Mouse (Mus musculus) kidney, postnatal 0 days (tissue): ENCODE data around the gene Capg. TPM values are rescaled to one million over a fixed set of nuclear protein-coding genes. Genes with fewer than 3 reads are reported as not detected.

Experiments used
- ATAC-seq: fragments of 200-750 bp; cut with Nextera tagmentation; replicated peaks from 2 replicates; pipeline ENCODE4 v1.8.0; 2017; ENCODE audit warnings: low read depth, moderate number of reproducible peaks, moderate TSS enrichment, moderate library complexity; ENCODE audit not compliant: low FRiP score
- DNase-seq: peaks from one replicate; pipeline ENCODE4 v3.0.0-alpha.2; 2016; ENCODE audit warnings: low spot score
- H3K27ac ChIP-seq: fragments of 300-500 bp; sonication (generic); 2 replicates; pipeline ENCODE4 v1.5.1; 2014; ENCODE audit warnings: mild to moderate bottlenecking
- H3K27me3 ChIP-seq: fragments of 300-500 bp; sonication (generic); 2 replicates; pipeline ENCODE4 v1.6.1; 2014; ENCODE audit warnings: low read length, mixed read lengths; ENCODE audit not compliant: insufficient read depth
- H3K36me3 ChIP-seq: fragments of 300-500 bp; sonication (generic); 2 replicates; pipeline ENCODE4 v1.6.1; 2014; ENCODE audit warnings: low read length, mixed read lengths; ENCODE audit not compliant: insufficient read depth
- H3K4me1 ChIP-seq: fragments of 300-500 bp; sonication (generic); replicated peaks from 2 replicates; pipeline ENCODE4 v1.6.1; 2014; ENCODE audit warnings: antibody characterized with exemption, low read length, mixed read lengths; ENCODE audit not compliant: insufficient read depth
- H3K4me2 ChIP-seq: fragments of 300-500 bp; sonication (generic); 2 replicates; pipeline ENCODE4 v1.6.1; 2014; ENCODE audit warnings: mild to moderate bottlenecking, low read length, moderate library complexity, mixed read lengths
- H3K4me3 ChIP-seq: fragments of 300-500 bp; sonication (generic); replicated peaks from 2 replicates; pipeline ENCODE4 v1.5.1; 2014; ENCODE audit warnings: low read depth, low read length
- H3K9ac ChIP-seq: fragments of 300-500 bp; sonication (generic); 2 replicates; pipeline ENCODE4 v1.6.1; 2014; ENCODE audit warnings: low read depth, low read length
- H3K9me3 ChIP-seq: fragments of 300-500 bp; sonication (generic); replicated peaks from 2 replicates; pipeline ENCODE4 v1.6.1; 2016; ENCODE audit warnings: low read length, inconsistent platforms, mixed read lengths
- CTCF ChIP-seq: IDR thresholded peaks from 2 replicates; pipeline ENCODE4 v1.5.1; 2016; ENCODE audit warnings: antibody characterized with exemption, low read depth, mild to moderate bottlenecking, moderate library complexity
- WGBS: fragments of 180-500 bp; shearing (Covaris S2); extraction: QIAGEN DNeasy Blood & Tissue Kit; methylation state at CpG from one replicate; pipeline ENCODE4 v1.1.7; 2014; 5-methylcytosine and 5-hydroxymethylcytosine counted together
- polyA plus RNA-seq: library from polyadenylated mRNA; unstranded; fragments of >200 nt; fragmentation: Nextera tagmentation; extraction: Ambion mirVana; gene quantifications from 2 replicates; pipeline ENCODE4 v1.2.1, GENCODE M21; 2015

The Capg gene
- polyA plus RNA-seq, 1 experiment from 2014 or later: 131 TPM

DNA sequence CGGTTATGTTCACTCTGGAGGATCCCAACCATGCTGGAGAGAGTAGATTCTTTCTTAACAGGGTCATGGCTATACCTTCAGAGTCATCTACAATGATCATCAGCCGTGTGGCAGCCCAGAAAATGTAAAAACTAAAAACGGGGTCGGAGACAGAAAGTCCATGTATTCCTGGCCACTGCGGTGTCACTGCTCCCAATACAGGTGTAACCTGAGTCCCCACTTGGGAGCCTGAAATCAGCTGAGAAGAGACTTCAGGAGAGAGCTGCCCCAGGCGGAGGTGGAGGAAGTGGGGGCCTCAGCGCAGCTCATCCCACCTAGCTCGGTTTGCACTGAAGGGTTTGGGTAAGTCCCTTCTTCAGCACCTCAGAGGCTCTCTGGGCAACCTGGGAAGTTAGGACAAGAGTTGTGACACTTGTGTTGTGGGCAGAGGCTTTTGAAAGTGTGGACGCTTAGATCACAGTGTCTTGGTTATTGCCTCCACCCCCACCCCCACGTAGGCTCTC, 6.1 kb upstream of the Capg start:
- 39% methylated on average over 10 of the region's 10 CpGs for WGBS
- Histone ChIP-seq H3K9ac (peak overlapping the region; percentile 57; the same call in 1 of the 2 replicates), H3K27me3 (no peaks in the 10 kb centered on the region), H3K36me3 (no peaks in the 10 kb centered on the region), H3K27ac (peak overlapping the region; percentile 65; the same call in 1 of the 2 replicates), H3K4me1 (peaks cover 12% of the 10 kb centered on the region), H3K4me3 (peak overlapping the region; percentile 47), H3K9me3 (no peaks in the 10 kb centered on the region), H3K4me2 (peak overlapping the region; percentile 75)
- no peak for TF ChIP-seq CTCF
- ATAC-seq: peak; percentile 2; the same call in 1 of the 2 replicates
- no peak for DNase-seq

GRCm38 (mm10) chr6:72538562-72539031, 5.6 kb upstream of the Capg start:
- no peaks in the 10 kb centered on the region for H3K9me3 ChIP-seq
- peak; percentile 95 for ATAC-seq
- H3K27me3 ChIP-seq: no peaks in the 10 kb centered on the region
- H3K36me3 ChIP-seq: no peaks in the 10 kb centered on the region
- DNase-seq: peak; percentile 95
- H3K4me2 ChIP-seq: peak overlapping the region; percentile 75
- peak; percentile 43; the same call in 1 of the 2 replicates for TF ChIP-seq CTCF
- H3K4me1 ChIP-seq: peaks cover 12% of the 10 kb centered on the region
- peak overlapping the region; percentile 47 for H3K4me3 ChIP-seq
- 2% methylated on average over 16 of the region's 16 CpGs for WGBS
- peak overlapping the region; percentile 57; the same call in 1 of the 2 replicates for H3K9ac ChIP-seq
- H3K27ac ChIP-seq: peak overlapping the region; percentile 65

DNA sequence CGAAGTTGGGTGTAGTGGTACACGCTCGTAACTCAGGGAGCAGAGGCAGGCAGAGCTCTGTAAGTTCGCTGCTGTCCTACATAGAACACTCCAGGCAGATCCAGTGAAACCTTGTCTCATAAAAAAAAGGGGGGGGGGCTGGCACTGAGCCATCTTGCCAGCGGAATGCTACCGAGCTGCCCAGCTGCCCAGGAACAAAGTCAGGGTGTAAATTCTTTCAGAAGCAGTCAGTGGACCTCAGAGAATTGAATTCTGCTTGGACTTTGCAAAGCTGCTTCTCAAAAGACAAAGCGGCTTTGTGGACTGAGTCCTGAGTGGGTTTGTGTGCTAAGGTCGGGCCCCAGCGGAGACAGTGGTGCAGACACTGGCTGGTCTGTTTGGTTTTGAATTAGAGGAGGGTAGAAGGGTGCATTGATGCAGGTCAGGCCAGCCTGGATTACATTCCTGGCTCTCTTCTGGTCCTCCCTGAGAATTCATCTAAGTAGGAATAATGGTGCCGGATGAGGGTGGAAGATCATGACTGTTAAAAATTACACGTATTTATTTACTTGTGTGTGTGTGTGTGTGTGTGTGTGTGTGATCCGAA, 833 bp upstream of the Capg start:
- H3K27me3 ChIP-seq: no peaks in the 10 kb centered on the region
- no peak for ATAC-seq
- no peak for TF ChIP-seq CTCF
- H3K4me2 ChIP-seq: no peak overlapping the region
- H3K4me1 ChIP-seq: peaks cover 13% of the 10 kb centered on the region
- H3K9ac ChIP-seq: no peak overlapping the region
- no peak for DNase-seq
- 63% methylated on average over 12 of the region's 12 CpGs for WGBS
- no peaks in the 10 kb centered on the region for H3K36me3 ChIP-seq
- H3K27ac ChIP-seq: peak overlapping the region; percentile 75
- no peaks in the 10 kb centered on the region for H3K9me3 ChIP-seq
- no peak overlapping the region for H3K4me3 ChIP-seq

DNA sequence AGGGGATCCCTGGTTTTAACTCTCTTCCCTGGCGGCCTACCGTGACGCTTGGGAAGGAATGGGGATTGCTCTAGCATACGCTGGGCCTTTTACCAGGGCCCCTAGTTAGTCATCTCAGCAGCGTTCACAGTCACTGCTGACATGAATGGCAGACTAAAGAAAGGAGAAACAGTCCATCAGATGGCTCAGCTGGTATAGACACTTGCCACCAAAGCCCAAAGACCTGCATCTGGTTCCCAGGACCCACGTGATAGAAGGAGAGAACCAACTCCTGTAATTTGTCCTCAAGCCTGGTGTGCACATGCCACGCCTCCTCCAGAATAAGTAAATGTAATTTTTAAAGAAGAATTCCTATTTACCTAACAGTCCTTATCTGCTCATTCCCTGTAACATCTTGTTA, 1.2 kb downstream of the Capg start:
- ATAC-seq: no peak
- H3K27ac ChIP-seq: no peak overlapping the region

DNA sequence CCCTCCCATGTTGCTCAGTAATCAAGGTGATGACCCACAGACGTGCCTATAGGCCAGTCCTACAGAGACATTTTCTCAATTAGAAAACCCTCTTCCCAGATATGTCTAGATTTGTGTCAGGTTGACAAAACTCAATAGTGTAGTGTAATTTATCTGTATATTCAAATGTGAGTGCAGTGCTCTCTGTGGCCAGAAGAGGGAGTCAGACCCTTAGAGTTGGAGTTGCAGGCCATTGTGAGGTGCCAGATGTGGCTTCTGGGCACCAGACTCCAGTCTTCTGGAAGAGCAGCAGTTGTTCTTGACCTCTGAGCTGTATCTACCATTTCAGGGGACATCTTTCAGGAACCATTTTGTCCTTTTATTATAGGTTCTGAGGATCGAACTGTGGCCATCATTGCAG, 2.9 kb downstream of the Capg start:
- Histone ChIP-seq H3K9ac (no peak overlapping the region), H3K27ac (no peak overlapping the region), H3K4me2 (no peak overlapping the region), H3K4me1 (peaks cover 15% of the 10 kb centered on the region), H3K4me3 (no peak overlapping the region), H3K27me3 (no peaks in the 10 kb centered on the region), H3K9me3 (no peaks in the 10 kb centered on the region), H3K36me3 (no peaks in the 10 kb centered on the region)
- peak; percentile 43 for TF ChIP-seq CTCF
- DNase-seq (no peak), ATAC-seq (no peak)
- 97% methylated on average over 2 of the region's 2 CpGs for WGBS

More for the DNA sequence above, 1.2 kb downstream of the Capg start:
- no peak for TF ChIP-seq CTCF
- Histone ChIP-seq H3K36me3 (no peaks in the 10 kb centered on the region), H3K27me3 (no peaks in the 10 kb centered on the region), H3K4me3 (no peak overlapping the region), H3K9me3 (no peaks in the 10 kb centered on the region), H3K4me1 (peaks cover 6% of the 10 kb centered on the region), H3K4me2 (peak overlapping the region; percentile 37), H3K9ac (no peak overlapping the region)
- 51% methylated on average over 7 of the region's 7 CpGs for WGBS
- DNase-seq: no peak

- ATAC-seq: no peak
- Histone ChIP-seq H3K36me3 (no peaks in the 10 kb centered on the region), H3K27ac (no peak overlapping the region), H3K4me1 (peaks cover 20% of the 10 kb centered on the region), H3K27me3 (no peaks in the 10 kb centered on the region), H3K4me3 (no peak overlapping the region), H3K4me2 (no peak overlapping the region), H3K9me3 (no peaks in the 10 kb centered on the region), H3K9ac (no peak overlapping the region)
- TF ChIP-seq CTCF: no peak
- 81% methylated on average over 3 of the region's 3 CpGs for WGBS
- DNase-seq: no peak
Measured at GRCm38 (mm10) chr6:72547862-72548261, 3.7 kb downstream of the Capg start.
